Mouse (Mus musculus): Measurements from ENCODE around the gene Pjvk. TPM values are rescaled to one million over a fixed set of nuclear protein-coding genes. Genes with fewer than 3 reads are reported as not detected.
"Not testable (repeated sequence)": the region's sequence is repeated elsewhere in the genome, so short reads cannot be mapped to it uniquely, and the experiment has no call there.

The Pjvk gene
- polyA plus RNA-seq (2015; fragmentation: Nextera tagmentation; extraction: Ambion mirVana), result 0.45 TPM in 1 of 2 replicates, not detected in the other

GRCm38 (mm10) chr2:76647883-76648570, at the start of gene Pjvk, which contains the start of gene Prkra:
TSS of gene Pjvk (plus strand) at chr2:76648476.
TSS of gene Prkra (minus strand) at chr2:76648015.
- Histone ChIP-seq H3K9ac (peak within 1 kb of the TSS; percentile 93), H3K9me3 (no peaks in the 10 kb centered on the region), H3K4me3 (peak within 1 kb of the TSS; percentile 86), H3K4me1 (peaks cover 15% of the 10 kb centered on the region), H3K27me3 (no peaks in the 10 kb centered on the region), H3K27ac (peak within 1 kb of the TSS; percentile 90), H3K4me2 (peak within 1 kb of the TSS; percentile 81), H3K36me3 (peaks cover 13% of the 10 kb centered on the region)
- ATAC-seq (ENCODE audit: insufficient number of reproducible peaks, insufficient read depth, low FRiP score, low TSS enrichment, low read depth), result peak; percentile 99
- WGBS, result under 1% methylated on average over 38 of the region's 42 CpGs

GRCm38 (mm10) chr2:76599214-76599613, 49.1 kb upstream of the Pjvk start:
- ATAC-seq (ENCODE audit: insufficient number of reproducible peaks, insufficient read depth, low FRiP score, low TSS enrichment, low read depth), result no peak
- peaks cover 14% of the 10 kb centered on the region; the same call in 1 of the 2 replicates for H3K4me1 ChIP-seq
- H3K27ac ChIP-seq, result no peak overlapping the region
- no peaks in the 10 kb centered on the region for H3K27me3 ChIP-seq
- no peaks in the 10 kb centered on the region for H3K9me3 ChIP-seq
- H3K4me2 ChIP-seq, result no peak overlapping the region
- 50% methylated on average over 5 of the region's 5 CpGs for WGBS
- H3K4me3 ChIP-seq, result no peak overlapping the region
- H3K36me3 ChIP-seq, result 0 out of 2 replicates have a peak, but pooled peaks cover 3% of the 10 kb centered on the region
- no peak overlapping the region for H3K9ac ChIP-seq

GRCm38 (mm10) chr2:76602256-76602655, 46.0 kb upstream of the Pjvk start:
- H3K27ac ChIP-seq, result no peak overlapping the region
- no peaks in the 10 kb centered on the region for H3K9me3 ChIP-seq
- H3K27me3 ChIP-seq, result no peaks in the 10 kb centered on the region
- H3K4me2 ChIP-seq, result no peak overlapping the region
- no peak overlapping the region for H3K9ac ChIP-seq
- no peak for ATAC-seq (ENCODE audit: insufficient number of reproducible peaks, insufficient read depth, low FRiP score, low TSS enrichment, low read depth)
- H3K4me3 ChIP-seq, result no peak overlapping the region
- H3K4me1 ChIP-seq, result peaks cover 15% of the 10 kb centered on the region; the same call in 1 of the 2 replicates
- no peaks in the 10 kb centered on the region for H3K36me3 ChIP-seq
- 100% methylated on average over 1 of the region's 1 CpGs for WGBS

GRCm38 (mm10) chr2:76606704-76607103, 41.6 kb upstream of the Pjvk start:
- no peak overlapping the region for H3K4me3 ChIP-seq

GRCm38 (mm10) chr2:76610326-76611104, 37.8 kb upstream of the Pjvk start:
- no peak overlapping the region for H3K9ac ChIP-seq
- no peaks in the 10 kb centered on the region for H3K36me3 ChIP-seq
- H3K9me3 ChIP-seq, result no peaks in the 10 kb centered on the region
- H3K4me3 ChIP-seq, result no peak overlapping the region
- WGBS, result 76% methylated on average over 10 of the region's 10 CpGs
- no peaks in the 10 kb centered on the region for H3K27me3 ChIP-seq
- no peaks in the 10 kb centered on the region for H3K4me1 ChIP-seq
- no peak overlapping the region for H3K27ac ChIP-seq
- ATAC-seq (ENCODE audit: insufficient number of reproducible peaks, insufficient read depth, low FRiP score, low TSS enrichment, low read depth), result no peak
- no peak overlapping the region for H3K4me2 ChIP-seq

More at GRCm38 (mm10) chr2:76606704-76607103, 41.6 kb upstream of the Pjvk start:
- Histone ChIP-seq H3K27ac (no peak overlapping the region), H3K9ac (no peak overlapping the region), H3K4me2 (no peak overlapping the region), H3K4me1 (peaks cover 11% of the 10 kb centered on the region; the same call in 1 of the 2 replicates), H3K9me3 (no peaks in the 10 kb centered on the region), H3K27me3 (no peaks in the 10 kb centered on the region), H3K36me3 (no peaks in the 10 kb centered on the region)
- WGBS, result 69% methylated on average over 3 of the region's 3 CpGs
- ATAC-seq (ENCODE audit: insufficient number of reproducible peaks, insufficient read depth, low FRiP score, low TSS enrichment, low read depth), result no peak

GRCm38 (mm10) chr2:76611996-76612395, 36.3 kb upstream of the Pjvk start:
- Histone ChIP-seq H3K9me3 (no peaks in the 10 kb centered on the region), H3K27ac (no peak overlapping the region), H3K9ac (no peak overlapping the region), H3K4me1 (no peaks in the 10 kb centered on the region), H3K36me3 (no peaks in the 10 kb centered on the region), H3K4me3 (no peak overlapping the region), H3K27me3 (no peaks in the 10 kb centered on the region), H3K4me2 (no peak overlapping the region)
- WGBS, result 74% methylated on average over 3 of the region's 3 CpGs
- no peak for ATAC-seq (ENCODE audit: insufficient number of reproducible peaks, insufficient read depth, low FRiP score, low TSS enrichment, low read depth)

GRCm38 (mm10) chr2:76618078-76618477, 30.2 kb upstream of the Pjvk start:
- Histone ChIP-seq H3K9me3 (no peaks in the 10 kb centered on the region), H3K4me3 (no peak overlapping the region), H3K27ac (no peak overlapping the region), H3K27me3 (no peaks in the 10 kb centered on the region), H3K9ac (no peak overlapping the region), H3K4me1 (no peaks in the 10 kb centered on the region), H3K36me3 (no peaks in the 10 kb centered on the region; the same call in 1 of the 2 replicates), H3K4me2 (no peak overlapping the region)
- 30% methylated on average over 1 of the region's 1 CpGs for WGBS
- ATAC-seq (ENCODE audit: insufficient number of reproducible peaks, insufficient read depth, low FRiP score, low TSS enrichment, low read depth), result no peak

- 86% methylated on average over 5 of the region's 5 CpGs for WGBS
- H3K27me3 ChIP-seq, result no peaks in the 10 kb centered on the region
- H3K4me3 ChIP-seq, result no peak overlapping the region
- no peaks in the 10 kb centered on the region for H3K4me1 ChIP-seq
- ATAC-seq (ENCODE audit: insufficient number of reproducible peaks, insufficient read depth, low FRiP score, low TSS enrichment, low read depth), result no peak
- H3K27ac ChIP-seq, result no peak overlapping the region
- peaks cover 16% of the 10 kb centered on the region for H3K36me3 ChIP-seq
- H3K4me2 ChIP-seq, result no peak overlapping the region
- H3K9ac ChIP-seq, result no peak overlapping the region
- H3K9me3 ChIP-seq, result no peaks in the 10 kb centered on the region
Observed at GRCm38 (mm10) chr2:76620188-76620587, 28.1 kb upstream of the Pjvk start.

GRCm38 (mm10) chr2:76621724-76622123, 26.6 kb upstream of the Pjvk start:
- Histone ChIP-seq H3K9me3 (0 out of 2 replicates have a peak, but pooled peaks cover 4% of the 10 kb centered on the region), H3K4me3 (no peak overlapping the region), H3K4me2 (no peak overlapping the region), H3K27ac (no peak overlapping the region), H3K27me3 (no peaks in the 10 kb centered on the region), H3K36me3 (peaks cover 31% of the 10 kb centered on the region), H3K4me1 (no peaks in the 10 kb centered on the region), H3K9ac (no peak overlapping the region)
- 35% methylated on average over 1 of the region's 1 CpGs for WGBS
- no peak for ATAC-seq (ENCODE audit: insufficient number of reproducible peaks, insufficient read depth, low FRiP score, low TSS enrichment, low read depth)

- H3K27ac ChIP-seq; H3K4me1 ChIP-seq; ATAC-seq (ENCODE audit: insufficient number of reproducible peaks, insufficient read depth, low FRiP score, low TSS enrichment, low read depth); H3K27me3 ChIP-seq; H3K9me3 ChIP-seq; H3K9ac ChIP-seq; H3K4me2 ChIP-seq; H3K4me3 ChIP-seq: not testable (repeated sequence)
- peaks cover 37% of the 10 kb centered on the region for H3K36me3 ChIP-seq
- WGBS, result 88% methylated on average over 2 of the region's 2 CpGs
Observed at GRCm38 (mm10) chr2:76622316-76622715, 26.0 kb upstream of the Pjvk start.

GRCm38 (mm10) chr2:76630293-76630692, 18.0 kb upstream of the Pjvk start:
- Histone ChIP-seq H3K9ac (no peak overlapping the region), H3K4me1 (no peaks in the 10 kb centered on the region), H3K27ac (no peak overlapping the region), H3K9me3 (0 out of 2 replicates have a peak, but pooled peaks cover 4% of the 10 kb centered on the region), H3K4me3 (no peak overlapping the region), H3K36me3 (peaks cover 94% of the 10 kb centered on the region), H3K4me2 (no peak overlapping the region), H3K27me3 (no peaks in the 10 kb centered on the region)
- WGBS, result 94% methylated on average over 12 of the region's 12 CpGs
- ATAC-seq (ENCODE audit: insufficient number of reproducible peaks, insufficient read depth, low FRiP score, low TSS enrichment, low read depth), result no peak
